Mouse (Mus musculus) gastrocnemius, postnatal 4 days (tissue): ENCODE measurements at regions not wholly inside any gene's neighbourhood (a gene's known extent, or its start where the extent isn't known, plus 50 kb on each side); places are given as distances from the start of the nearest gene placed in this dataset.
"Not testable (repeated sequence)": the region's sequence is repeated elsewhere in the genome, so short reads cannot be mapped to it uniquely, and the experiment has no call there.

Experiments
- DNase-seq, 2 experiments: peaks; one replicate each; pipeline ENCODE4 v3.0.0; 2021 to 2022; ENCODE audit warnings: low spot score in 2 of 2, mixed read lengths in 2 of 2

DNA sequence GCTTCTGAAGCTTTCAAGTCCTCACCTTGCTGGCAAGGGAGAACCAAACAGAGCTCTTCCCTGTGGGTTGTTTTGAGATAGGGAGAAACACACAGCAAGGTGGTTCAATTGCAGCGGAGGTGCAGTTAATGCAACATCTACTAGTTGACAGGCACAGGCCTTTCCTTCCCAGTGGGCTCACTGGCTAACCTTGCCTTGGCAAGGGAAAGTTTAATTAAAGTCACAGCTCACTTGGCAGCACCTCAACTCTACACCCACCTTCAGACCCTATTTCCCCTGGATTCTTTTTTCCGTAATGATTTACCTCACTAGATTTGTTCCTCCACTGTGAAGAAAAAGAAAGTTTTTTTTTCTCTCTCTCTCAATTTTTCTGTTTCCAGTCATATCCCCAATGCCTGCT lies 314.5 kb downstream of the Tlr4 start:
- no peak for DNase-seq

DNA sequence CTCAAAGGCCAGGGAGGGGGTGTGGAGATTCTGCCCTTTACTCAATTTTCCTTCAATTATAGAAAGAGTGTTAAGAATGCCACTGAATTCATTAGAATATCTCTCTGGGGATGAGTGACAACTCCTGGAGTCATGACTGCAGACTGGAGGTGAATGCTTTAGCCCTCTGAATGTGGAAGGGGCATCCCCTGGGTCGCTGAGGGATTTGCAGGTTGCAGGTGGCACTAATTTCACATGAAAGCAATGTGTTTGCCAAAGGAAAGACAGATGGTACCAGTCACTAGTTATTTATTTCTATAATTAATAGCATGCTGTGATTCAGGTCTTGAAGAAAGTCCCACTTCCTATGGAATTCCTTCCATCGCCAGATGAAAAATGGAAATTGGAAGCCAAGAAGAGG lies 321.1 kb downstream of the Tlr4 start:
- DNase-seq, result no peak

DNA sequence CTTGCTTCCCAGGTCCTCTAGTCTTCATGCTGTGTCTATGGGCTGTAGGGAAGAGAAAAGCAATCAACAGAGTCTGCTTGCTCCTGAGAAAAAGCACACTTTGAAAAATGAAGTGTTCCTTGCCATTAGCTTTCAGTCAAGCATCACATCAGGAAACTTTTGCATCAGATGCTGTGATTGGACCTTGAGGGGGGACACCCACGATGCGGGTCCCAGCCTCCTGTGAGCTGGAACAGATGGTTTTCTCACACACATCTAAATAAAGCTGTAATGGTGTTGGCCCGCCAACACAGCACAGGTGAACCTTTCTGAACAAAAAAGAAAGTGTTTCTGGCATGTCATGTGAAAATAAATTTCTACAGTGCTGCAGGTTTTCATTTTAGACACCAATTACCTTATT lies 335.3 kb downstream of the Tlr4 start:
- DNase-seq, result no peak

DNA sequence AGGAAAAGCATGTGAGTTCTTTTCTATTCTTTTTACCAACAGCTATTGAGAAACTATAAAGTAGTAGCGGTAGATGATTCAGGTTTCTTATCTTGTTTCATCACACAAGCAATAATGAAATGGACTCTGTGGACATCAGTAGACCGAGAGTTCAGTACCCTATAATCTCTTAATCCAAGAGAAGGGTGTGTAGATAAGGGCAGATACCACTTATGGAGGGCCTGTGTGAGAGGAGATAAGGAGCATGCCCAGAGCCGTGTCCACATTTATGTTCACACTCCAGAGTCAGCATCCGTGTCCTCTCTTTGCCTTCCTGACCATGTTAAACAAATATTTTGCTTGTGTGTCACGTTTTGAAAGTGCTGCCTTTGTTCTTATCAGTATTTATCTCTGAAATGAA lies 340.3 kb downstream of the Tlr4 start:
- DNase-seq, result no peak

DNA sequence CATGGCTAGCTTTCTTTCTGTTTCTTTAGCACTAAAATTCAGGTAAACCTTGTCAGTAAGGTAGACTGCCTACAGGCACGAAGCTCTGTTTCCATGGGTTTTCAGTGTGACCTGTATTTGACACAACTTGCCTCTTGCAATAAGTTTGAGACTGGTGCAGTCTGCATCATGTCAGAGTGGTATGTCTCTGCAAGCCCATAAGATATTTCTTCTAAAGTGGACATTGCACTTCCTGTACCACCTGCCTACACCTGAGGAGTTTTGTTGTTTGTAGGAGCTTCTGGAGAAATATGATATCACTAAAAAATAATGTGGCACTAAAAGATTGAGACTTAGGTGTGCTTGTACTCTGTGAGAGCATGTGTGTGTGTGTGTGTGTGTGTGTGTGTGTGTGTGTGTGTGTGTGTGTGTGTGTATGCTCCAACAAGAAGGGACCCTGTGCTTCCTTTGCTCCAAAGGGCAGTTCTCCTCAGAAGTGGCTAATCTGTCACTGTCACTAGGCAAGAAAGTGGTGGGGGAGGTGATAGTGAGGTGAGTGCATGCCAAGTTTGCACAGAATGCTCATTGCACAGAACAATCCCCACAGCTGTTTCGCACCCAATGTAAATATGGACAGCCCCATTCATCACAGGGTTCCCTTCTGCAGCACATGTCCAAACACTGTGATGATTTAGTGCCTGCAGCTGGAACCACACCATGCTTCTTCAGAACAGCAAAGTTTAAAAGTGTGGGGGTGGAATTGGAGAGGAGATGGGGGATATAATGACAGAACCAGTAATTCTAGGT lies 360.5 kb downstream of the Tlr4 start:
- no peak for DNase-seq

DNA sequence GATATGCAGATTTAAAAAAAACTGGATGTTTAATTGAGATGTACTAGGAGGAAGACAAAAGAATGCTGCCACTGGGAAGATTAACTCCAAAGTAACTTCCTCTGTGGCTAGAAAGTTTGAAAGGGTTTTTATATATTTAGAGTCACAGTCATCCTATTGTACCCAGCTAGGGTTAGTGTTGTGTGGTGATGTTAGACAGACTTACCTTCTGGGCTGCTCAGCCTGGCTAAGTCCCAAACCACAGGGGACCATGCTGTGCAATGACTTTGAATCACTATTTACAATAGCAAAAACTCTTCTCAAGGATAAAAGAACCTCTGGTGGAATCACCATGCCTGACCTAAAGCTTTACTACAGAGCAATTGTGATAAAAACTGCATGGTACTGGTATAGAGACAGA lies 363.2 kb downstream of the Tlr4 start:
- DNase-seq, result no peak

DNA sequence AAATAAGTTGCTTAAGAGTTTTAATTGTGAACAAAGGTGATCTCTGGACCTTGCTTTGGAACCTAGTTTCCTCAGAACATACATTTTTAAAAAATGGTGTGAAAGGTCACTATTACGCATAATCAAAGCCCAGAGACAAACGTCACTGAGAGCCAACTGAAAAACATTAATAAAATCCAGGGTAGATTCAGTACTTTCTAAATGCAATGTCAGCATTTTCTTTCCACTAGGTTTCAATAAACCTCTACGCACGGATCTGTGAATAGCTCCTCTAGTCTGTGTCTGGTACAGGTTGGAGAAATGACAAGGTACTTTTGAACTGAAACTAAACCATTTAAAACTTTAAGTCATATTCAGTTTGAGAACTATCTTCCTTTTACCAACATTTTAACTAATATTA lies 367.0 kb downstream of the Tlr4 start:
- no peak for DNase-seq

DNA sequence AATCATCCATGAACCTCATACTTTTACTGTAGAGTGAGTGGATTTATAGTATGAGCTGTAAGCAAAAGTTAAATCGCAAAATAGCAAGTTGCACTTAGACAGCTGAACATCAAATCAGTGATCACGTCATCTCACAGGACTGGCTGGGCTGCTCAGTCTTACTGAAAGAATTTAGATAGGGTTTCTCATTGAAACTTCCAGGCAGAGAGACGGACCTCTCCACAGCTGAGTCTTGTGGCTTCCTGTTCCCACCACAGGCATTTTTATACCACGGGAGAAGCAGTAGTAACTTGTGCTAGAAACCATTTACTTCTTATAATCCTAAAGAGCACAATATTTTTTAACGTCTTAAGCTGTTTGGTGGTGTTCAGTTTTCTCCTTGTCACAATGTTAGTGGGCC lies 369.5 kb downstream of the Tlr4 start:
- no peak for DNase-seq

DNA sequence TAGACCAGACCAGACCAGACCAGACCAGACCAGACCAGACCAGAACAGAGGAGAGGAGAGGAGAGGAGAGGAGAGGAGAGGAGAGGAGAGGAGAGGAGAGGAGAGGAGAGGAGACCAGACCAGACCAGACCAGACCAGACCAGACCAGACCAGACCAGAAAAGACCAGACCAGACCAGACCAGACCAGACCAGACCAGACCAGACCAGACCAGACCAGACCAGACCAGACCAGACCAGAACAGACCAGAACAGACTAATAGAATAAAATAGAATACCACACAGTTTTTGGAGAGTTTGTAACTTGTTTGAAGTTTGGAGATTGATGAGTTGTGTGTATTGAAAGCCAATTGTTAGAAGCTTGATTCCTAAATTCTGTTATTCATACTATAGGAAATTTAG lies 381.0 kb downstream of the Tlr4 start:
- DNase-seq, result peak; percentile 80 to 92

DNA sequence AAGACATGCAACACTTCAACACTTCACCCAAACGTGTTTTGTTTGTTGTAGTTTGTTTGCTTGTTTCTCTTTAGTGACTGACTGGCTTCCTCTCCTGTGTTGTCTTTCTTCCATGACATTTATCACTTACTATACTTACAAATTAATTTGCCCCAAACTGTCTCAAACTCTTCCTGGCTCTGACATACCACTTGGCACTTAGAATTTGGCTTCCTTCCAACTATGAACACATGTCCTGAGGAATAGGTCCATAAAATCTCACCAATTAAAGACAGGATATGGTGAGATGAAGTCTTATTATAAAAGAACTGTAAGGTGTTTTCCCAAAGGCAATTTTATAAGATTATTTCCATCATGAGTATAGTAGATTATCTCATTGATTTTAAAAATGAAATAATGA lies 386.0 kb downstream of the Tlr4 start:
- no peak for DNase-seq

DNA sequence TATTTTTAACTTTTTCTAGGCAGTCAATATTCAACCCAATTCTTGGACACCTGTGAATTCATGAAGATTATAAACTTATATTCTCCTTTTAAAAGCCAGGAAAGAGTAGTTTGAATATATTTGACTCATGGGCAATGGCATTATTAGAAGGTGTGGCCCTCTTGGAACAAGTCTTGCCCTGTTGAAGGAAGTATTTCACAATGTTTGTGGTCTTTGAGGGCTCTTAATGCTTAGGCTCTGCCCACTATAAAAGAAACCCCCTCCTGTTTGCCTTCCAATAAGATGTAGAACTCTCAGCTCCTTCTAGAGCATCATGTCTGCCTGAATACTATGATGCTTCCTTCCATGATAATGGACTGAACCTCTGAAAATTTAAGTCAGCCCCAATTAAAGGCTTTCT lies 397.1 kb downstream of the Tlr4 start:
- no peak for DNase-seq

DNA sequence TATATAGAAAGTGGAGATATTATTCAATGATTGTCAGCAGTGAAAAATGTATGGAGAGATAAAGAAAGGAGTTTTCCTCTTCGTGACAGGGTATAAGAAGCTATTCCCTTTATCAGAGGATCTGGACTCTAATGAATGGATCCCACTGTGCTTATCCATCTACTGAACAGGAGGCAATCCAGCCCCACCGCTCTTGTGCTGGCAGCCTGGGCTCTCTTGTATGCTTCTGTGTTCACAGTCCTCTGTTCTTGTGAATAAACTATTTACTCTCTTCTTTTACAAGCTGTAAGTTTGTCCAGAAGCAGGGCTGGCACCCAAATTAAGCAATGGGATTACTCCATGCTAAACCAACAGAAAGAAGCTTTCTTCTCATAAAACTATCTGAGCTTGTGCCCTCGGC lies 401.8 kb downstream of the Tlr4 start:
- no peak for DNase-seq

DNA sequence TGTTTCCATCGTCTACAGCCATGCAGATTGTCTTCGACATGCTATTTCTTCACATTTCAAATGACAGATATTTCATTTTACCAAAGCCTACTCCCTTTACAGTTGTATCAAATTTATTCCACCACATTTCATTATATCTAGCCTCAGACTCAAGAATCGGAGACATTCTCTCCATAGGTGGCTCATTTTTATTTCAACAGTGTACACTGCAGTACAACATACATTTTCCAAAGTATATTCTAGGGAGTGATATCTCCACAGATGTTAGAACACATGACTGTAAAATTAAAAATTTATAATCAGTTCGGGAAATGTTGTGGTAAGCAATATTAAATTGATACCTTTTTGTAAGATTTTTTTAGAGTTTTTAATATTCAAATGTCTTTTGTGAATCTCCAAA lies 446.2 kb downstream of the Tlr4 start:
- DNase-seq, result no peak

DNA sequence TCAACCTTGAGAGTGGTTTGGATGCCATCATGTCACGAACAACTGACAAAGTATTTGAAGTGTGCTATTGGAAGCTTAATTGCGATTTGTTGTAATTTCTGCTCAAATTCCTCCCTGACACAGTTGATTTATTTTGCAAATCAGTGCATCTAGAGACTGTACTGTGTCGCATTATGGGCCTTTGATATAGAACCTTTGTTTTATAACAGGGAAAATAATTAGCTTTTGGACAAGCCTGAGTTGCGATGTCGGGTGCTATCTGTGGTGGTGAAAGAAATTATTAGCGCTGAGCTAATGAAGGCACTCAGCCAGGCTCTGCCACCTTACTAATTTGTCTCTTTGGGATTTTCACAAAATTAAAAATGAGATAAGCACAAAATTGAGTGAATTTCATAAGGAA lies 473.6 kb downstream of the Tlr4 start:
- DNase-seq, result no peak

DNA sequence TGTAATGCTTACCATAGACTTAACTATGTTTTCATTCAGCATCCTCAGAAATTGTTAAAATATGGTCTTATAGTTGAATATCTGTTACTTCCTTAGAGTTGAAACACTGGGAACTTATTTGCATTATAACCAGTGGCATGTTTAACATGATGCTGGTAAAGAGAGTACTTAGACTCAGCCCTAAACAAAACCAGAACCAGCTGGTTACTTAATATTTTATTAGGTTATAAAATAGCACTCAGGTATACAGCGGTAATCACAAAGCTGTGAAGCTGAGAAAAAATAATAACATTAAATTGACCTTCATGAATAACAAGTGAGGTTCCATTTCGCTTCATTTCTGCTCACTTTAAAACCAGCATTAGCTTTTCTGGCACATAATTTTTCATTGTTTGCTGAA lies 474.4 kb downstream of the Tlr4 start:
- DNase-seq, result no peak

DNA sequence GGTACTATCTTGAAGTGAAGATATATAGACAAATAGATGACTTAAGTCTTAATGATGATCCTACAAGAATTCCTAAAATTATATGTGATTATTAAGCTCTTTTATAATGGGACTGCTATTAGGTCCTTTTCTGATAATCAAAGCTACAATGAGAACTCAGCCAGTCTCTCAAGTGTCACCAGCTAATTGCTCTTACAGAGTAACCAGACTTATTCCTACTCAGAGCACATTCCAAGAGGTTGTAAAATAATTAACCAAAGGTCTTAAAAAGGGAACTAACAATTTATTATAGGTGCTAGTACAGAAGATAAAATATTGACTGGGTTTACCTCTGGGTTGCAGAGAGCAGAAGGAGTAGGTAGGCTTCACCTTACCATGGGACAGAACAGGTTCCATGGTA lies 492.7 kb downstream of the Tlr4 start:
- DNase-seq, result not testable (repeated sequence)
